Mouse (Mus musculus) CH12.LX (cell line): Measurements from ENCODE around the gene Vmo1. TPM values are rescaled to one million over a fixed set of nuclear protein-coding genes. Genes with fewer than 3 reads are reported as not detected.
A peak's percentile ranks its signal among the peaks of the same experiment; 100 is the strongest.

Source experiments
- DNase-seq: peaks from one replicate; pipeline ENCODE4 v3.0.0-alpha.2; 2013; ENCODE audit errors: extremely low read depth
- H3K27ac ChIP-seq: 2 replicates; pipeline ENCODE4 v1.5.1; 2012; ENCODE audit warnings: low read depth, mild to moderate bottlenecking, control low read depth, moderate library complexity; ENCODE audit not compliant: insufficient read depth
- H3K27me3 ChIP-seq: replicated peaks from 2 replicates; pipeline ENCODE3; 2012; ENCODE audit warnings: inconsistent platforms
- H3K36me3 ChIP-seq, 2 experiments: replicated peaks in 1 of 2; 2 replicates each; pipeline versions ENCODE3 to v1.6.1; 2012; ENCODE audit warnings: inconsistent platforms in 1 of 2, low read length in 1 of 2, mild to moderate bottlenecking in 1 of 2, mixed read lengths in 1 of 2, moderate library complexity in 1 of 2; ENCODE audit not compliant: control insufficient read depth in 1 of 2, insufficient read depth in 1 of 2
- H3K4me1 ChIP-seq, 2 experiments: 2 replicates each; pipeline ENCODE4 v1.6.1; 2012; ENCODE audit warnings: inconsistent platforms in 1 of 2, moderate library complexity in 1 of 2; ENCODE audit not compliant: insufficient read depth in 2 of 2, control insufficient read depth in 1 of 2
- H3K4me2 ChIP-seq: 2 replicates; pipeline ENCODE4 v1.6.1; 2012; ENCODE audit warnings: low read depth, mild to moderate bottlenecking, control low read depth; ENCODE audit not compliant: poor library complexity, insufficient read depth, severe bottlenecking
- H3K4me3 ChIP-seq, 3 experiments: fragments of 150-350 bp in 1 of 3; sonication (generic) in 1 of 3; replicated peaks in 1 of 3; 2 replicates each; pipeline versions ENCODE3 to v1.5.1; 2011 to 2012; ENCODE audit warnings: low read depth in 2 of 3, low read length in 2 of 3, mild to moderate bottlenecking in 2 of 3, moderate library complexity in 2 of 3, control low read depth in 1 of 3, improper control_type of control experiment in 1 of 3, inconsistent platforms in 1 of 3, mixed read lengths in 1 of 3; ENCODE audit not compliant: poor library complexity in 1 of 3
- H3K79me2 ChIP-seq: replicated peaks from 2 replicates; pipeline ENCODE4 v1.6.1; 2012; ENCODE audit warnings: mild to moderate bottlenecking, moderate library complexity; ENCODE audit not compliant: control insufficient read depth, poor library complexity, insufficient read depth, severe bottlenecking; ENCODE audit errors: extremely low read depth
- H3K9ac ChIP-seq: 2 replicates; pipeline ENCODE4 v1.6.1; 2012; ENCODE audit warnings: low read depth, mild to moderate bottlenecking, control low read depth, moderate library complexity; ENCODE audit not compliant: insufficient read depth
- H3K9me3 ChIP-seq: replicated peaks from 2 replicates; pipeline ENCODE3; 2012; ENCODE audit warnings: low read length, inconsistent platforms, mixed read lengths
- BHLHE40 ChIP-seq: IDR thresholded peaks from 2 replicates; pipeline ENCODE4 v1.6.1; 2011; ENCODE audit warnings: mild to moderate bottlenecking, low read depth, low read length, improper control_type of control experiment
- CHD1 ChIP-seq: IDR thresholded peaks from 2 replicates; pipeline ENCODE4 v1.6.1; 2012; ENCODE audit warnings: low read depth, low read length, improper control_type of control experiment, inconsistent platforms
- CHD2 ChIP-seq: IDR thresholded peaks from 2 replicates; pipeline ENCODE4 v1.6.1; 2011; ENCODE audit warnings: low read length, improper control_type of control experiment
- CTCF ChIP-seq, 2 experiments: IDR thresholded peaks in 1 of 2; conservative IDR thresholded peaks in 1 of 2; 2 replicates each; pipeline ENCODE4 v1.5.1; 2011 to 2012; ENCODE audit warnings: low read depth in 2 of 2, low read length in 2 of 2, improper control_type of control experiment in 1 of 2, inconsistent platforms in 1 of 2, mild to moderate bottlenecking in 1 of 2, moderate library complexity in 1 of 2
- E2F4 ChIP-seq: IDR thresholded peaks from 2 replicates; pipeline ENCODE4 v1.6.1; 2011; ENCODE audit warnings: low read depth, low read length, improper control_type of control experiment; ENCODE audit not compliant: insufficient replicate concordance
- ELF1 ChIP-seq: IDR thresholded peaks from 2 replicates; pipeline ENCODE4 v1.6.1; 2014; ENCODE audit warnings: low read depth, mild to moderate bottlenecking, inconsistent platforms, low read length, improper control_type of control experiment
- EP300 ChIP-seq: IDR thresholded peaks from 2 replicates; pipeline ENCODE4 v1.6.1; 2011; ENCODE audit warnings: low read length, improper control_type of control experiment
- ETS1 ChIP-seq: conservative IDR thresholded peaks from 2 replicates; pipeline ENCODE4 v1.6.1; 2012; ENCODE audit warnings: low read depth, mild to moderate bottlenecking, inconsistent platforms, low read length, improper control_type of control experiment, moderate library complexity
- GABPA ChIP-seq: IDR thresholded peaks from 2 replicates; pipeline ENCODE4 v1.6.1; 2012; ENCODE audit warnings: low read depth, low read length, improper control_type of control experiment, inconsistent platforms; ENCODE audit not compliant: insufficient replicate concordance
- HCFC1 ChIP-seq: IDR thresholded peaks from 2 replicates; pipeline ENCODE4 v1.6.1; 2012; ENCODE audit warnings: low read depth, mild to moderate bottlenecking, inconsistent platforms, low read length, improper control_type of control experiment
- IRF4 ChIP-seq: IDR thresholded peaks from 2 replicates; pipeline ENCODE4 v1.6.1; 2014; ENCODE audit warnings: low read depth, mild to moderate bottlenecking, inconsistent platforms, low read length, improper control_type of control experiment
- JUN ChIP-seq: IDR thresholded peaks from 2 replicates; pipeline ENCODE4 v1.6.1; 2011; ENCODE audit warnings: low read depth, mild to moderate bottlenecking, low read length, improper control_type of control experiment, moderate library complexity; ENCODE audit not compliant: insufficient read depth
- JUND ChIP-seq: conservative IDR thresholded peaks from 2 replicates; pipeline ENCODE4 v1.6.1; 2011; ENCODE audit warnings: low read depth, low read length, improper control_type of control experiment
- KAT2A ChIP-seq: IDR thresholded peaks from 2 replicates; pipeline ENCODE4 v1.6.1; 2012; ENCODE audit warnings: low read length, improper control_type of control experiment, inconsistent platforms; ENCODE audit not compliant: insufficient replicate concordance
- MAFK ChIP-seq: IDR thresholded peaks from 2 replicates; pipeline ENCODE4 v1.6.1; 2011; ENCODE audit warnings: low read length, improper control_type of control experiment; ENCODE audit not compliant: insufficient replicate concordance
- MAX ChIP-seq: IDR thresholded peaks from 2 replicates; pipeline ENCODE4 v1.6.1; 2011; ENCODE audit warnings: low read length, improper control_type of control experiment
- MAZ ChIP-seq: IDR thresholded peaks from 2 replicates; pipeline ENCODE4 v1.6.1; 2012; ENCODE audit warnings: low read depth, mild to moderate bottlenecking, inconsistent platforms, low read length, improper control_type of control experiment, moderate library complexity
- MEF2A ChIP-seq: IDR thresholded peaks from 2 replicates; pipeline ENCODE4 v1.6.1; 2014; ENCODE audit warnings: low read depth, mild to moderate bottlenecking, inconsistent platforms, low read length, improper control_type of control experiment, borderline replicate concordance
- MXI1 ChIP-seq: IDR thresholded peaks from 2 replicates; pipeline ENCODE4 v1.6.1; 2011; ENCODE audit warnings: mild to moderate bottlenecking, low read depth, low read length, improper control_type of control experiment
- MYC ChIP-seq: IDR thresholded peaks from 2 replicates; pipeline ENCODE4 v1.6.1; 2011; ENCODE audit warnings: low read depth, mild to moderate bottlenecking, improper control_type of control experiment, low read length
- NELFE ChIP-seq: IDR thresholded peaks from 2 replicates; pipeline ENCODE4 v1.6.1; 2011; ENCODE audit warnings: low read depth, low read length, improper control_type of control experiment
- NRF1 ChIP-seq: IDR thresholded peaks from 2 replicates; pipeline ENCODE4 v1.6.1; 2014; ENCODE audit warnings: low read depth, mild to moderate bottlenecking, inconsistent platforms, low read length, improper control_type of control experiment, moderate library complexity
- PAX5 ChIP-seq: IDR thresholded peaks from 2 replicates; pipeline ENCODE4 v1.6.1; 2012; ENCODE audit warnings: low read length, inconsistent platforms, mixed read lengths
- POLR2A ChIP-seq: IDR thresholded peaks from 2 replicates; pipeline ENCODE4 v1.6.1; 2011; ENCODE audit warnings: low read depth, mild to moderate bottlenecking, improper control_type of control experiment, low read length
- POLR2AphosphoS2 ChIP-seq: IDR thresholded peaks from 2 replicates; pipeline ENCODE4 v1.6.1; 2011; ENCODE audit warnings: low read depth, low read length, improper control_type of control experiment
- RAD21 ChIP-seq: IDR thresholded peaks from 2 replicates; pipeline ENCODE4 v1.6.1; 2011; ENCODE audit warnings: low read depth, mild to moderate bottlenecking, low read length, improper control_type of control experiment, moderate library complexity
- RCOR1 ChIP-seq: conservative IDR thresholded peaks from 2 replicates; pipeline ENCODE4 v1.6.1; 2012; ENCODE audit warnings: low read depth, mild to moderate bottlenecking, inconsistent platforms, low read length, improper control_type of control experiment
- SIN3A ChIP-seq: IDR thresholded peaks from 2 replicates; pipeline ENCODE4 v1.6.1; 2012; ENCODE audit warnings: low read length, improper control_type of control experiment, inconsistent platforms
- SMC3 ChIP-seq: IDR thresholded peaks from 2 replicates; pipeline ENCODE4 v1.6.1; 2011; ENCODE audit warnings: low read depth, low read length, improper control_type of control experiment
- TBP ChIP-seq: conservative IDR thresholded peaks from 2 replicates; pipeline ENCODE4 v1.6.1; 2011; ENCODE audit warnings: low read depth, low read length, improper control_type of control experiment
- TCF12 ChIP-seq: IDR thresholded peaks from 2 replicates; pipeline ENCODE4 v1.6.1; 2014; ENCODE audit warnings: low read depth, mild to moderate bottlenecking, inconsistent platforms, low read length, improper control_type of control experiment
- UBTF ChIP-seq: IDR thresholded peaks from 2 replicates; pipeline ENCODE4 v1.6.1; 2012; ENCODE audit warnings: low read depth, mild to moderate bottlenecking, inconsistent platforms, low read length, improper control_type of control experiment, moderate library complexity
- USF1 ChIP-seq: IDR thresholded peaks from 2 replicates; pipeline ENCODE4 v1.6.1; 2014; ENCODE audit warnings: low read depth, mild to moderate bottlenecking, inconsistent platforms, low read length, improper control_type of control experiment
- USF2 ChIP-seq: conservative IDR thresholded peaks from 2 replicates; pipeline ENCODE4 v1.6.1; 2011; ENCODE audit warnings: low read depth, low read length, improper control_type of control experiment
- ZC3H11A ChIP-seq: IDR thresholded peaks from 2 replicates; pipeline ENCODE4 v1.6.1; 2012; ENCODE audit warnings: low read depth, mild to moderate bottlenecking, inconsistent platforms, low read length, improper control_type of control experiment
- ZKSCAN1 ChIP-seq: IDR thresholded peaks from 2 replicates; pipeline ENCODE4 v1.6.1; 2012; ENCODE audit warnings: low read depth, inconsistent platforms, low read length, improper control_type of control experiment, borderline replicate concordance
- ZMIZ1 ChIP-seq: IDR thresholded peaks from 2 replicates; pipeline ENCODE4 v1.6.1; 2012; ENCODE audit warnings: low read depth, mild to moderate bottlenecking, inconsistent platforms, low read length, improper control_type of control experiment
- ZNF384 ChIP-seq: IDR thresholded peaks from 2 replicates; pipeline ENCODE4 v1.6.1; 2012; ENCODE audit warnings: low read depth, low read length, improper control_type of control experiment, inconsistent platforms
- dilution Hi-C: fragments of 300-500 bp; cut with MboI; formaldehyde crosslinking; loops from 2 replicates; pipeline ENCODE4 v1.14.3; 2020; ENCODE audit warnings: low sequenced_read_pairs; ENCODE audit not compliant: extremely low pct_unique_long_range_greater_than_20kb, extremely low pct_ligation_motif_present
- in situ Hi-C: fragments of 300-500 bp; cut with MboI; formaldehyde crosslinking; loops from 3 replicates; pipeline ENCODE4 v1.14.3; 2019; ENCODE audit warnings: low sequenced_read_pairs, low pct_ligation_motif_present, low pct_unique_long_range_greater_than_20kb, mixed read lengths
- polyA plus RNA-seq: library from polyadenylated mRNA; unstranded; fragments of >175 nt; gene quantifications from 2 replicates; pipeline ENCODE4 v1.2.1, GENCODE M21; 2012; ENCODE audit warnings: low read depth; ENCODE audit not compliant: insufficient read length
- total RNA-seq, 2 experiments: library from RNA; depleted of rRNA; stranded (reverse); fragments of 300-350 nt in 1 of 2; fragments of >200 nt in 1 of 2; gene quantifications; 2 replicates each; pipeline ENCODE4 v1.2.3; 2012 to 2014

Gene Vmo1
- total and polyA plus RNA-seq, 3 experiments, result 0.36 to 0.70 TPM; not detected in 1

DNA sequence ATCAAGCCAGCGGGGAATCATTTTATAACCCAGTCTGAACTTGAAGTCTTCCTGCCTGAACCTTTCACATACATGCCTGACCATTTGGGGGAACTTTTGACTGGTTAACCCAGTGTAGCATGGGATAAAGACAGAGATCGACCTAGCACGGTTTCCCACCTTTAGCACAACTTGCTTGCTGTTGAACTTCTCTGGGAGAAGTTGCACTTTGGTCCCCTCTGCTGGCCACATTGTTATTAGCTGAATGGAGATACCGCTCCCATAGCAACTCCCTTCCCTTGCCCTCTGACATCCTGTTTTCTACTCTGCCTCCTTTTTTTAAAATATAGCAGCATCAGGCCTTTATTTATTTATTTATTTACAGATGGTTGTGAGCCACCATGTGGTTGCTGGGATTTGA, 8.0 kb downstream of the Vmo1 start:
- H3K27ac ChIP-seq, result no peak overlapping the region
- in situ Hi-C loops (loop anchor here (5.0 to 10.0 kb wide), 2 partner anchors 94 to 182 kb away; partner anchors contain the start of genes Alox12e and Pelp1), dilution Hi-C loops (no loop called here)
- H3K4me3 ChIP-seq, result no peak overlapping the region
- no peak for TF ChIP-seq KAT2A
- TF ChIP-seq MYC, result peak; percentile 74; the same call in 1 of the 2 replicates
- TF ChIP-seq JUN, result no peak
- TF ChIP-seq NELFE, result peak; percentile 54; the same call in 1 of the 2 replicates
- TF ChIP-seq MAX, result peak; percentile 69
- no peak for TF ChIP-seq CHD1
- no peak for TF ChIP-seq ZKSCAN1
- TF ChIP-seq CTCF (conservative IDR thresholded peaks at IDR 0.05 in 1 of 2, IDR thresholded peaks at IDR 0.05 in 1 of 2; ENCODE audit: low read depth in 2 of 2, low read length in 2 of 2), result peak; percentile 41 to 98; a peak in 3 of 4 replicates
- TF ChIP-seq PAX5, result no peak
- peak; percentile 65; the same call in 1 of the 2 replicates for TF ChIP-seq SIN3A
- TF ChIP-seq TBP, result 0 out of 2 replicates have a peak, but pooled peaks have one; percentile 29
- no peak for TF ChIP-seq ETS1
- peak; percentile 80 for TF ChIP-seq ZNF384
- no peak for TF ChIP-seq RCOR1
- TF ChIP-seq ZC3H11A, result peak; percentile 76; the same call in 1 of the 2 replicates
- TF ChIP-seq CHD2, result no peak
- TF ChIP-seq POLR2A, result no peak
- no peak for TF ChIP-seq ZMIZ1
- peak; percentile 96 for TF ChIP-seq SMC3
- TF ChIP-seq NRF1, result 0 out of 2 replicates have a peak, but pooled peaks have one; percentile 22
- 0 out of 2 replicates have a peak, but pooled peaks have one; percentile 48 for TF ChIP-seq MAZ
- TF ChIP-seq MAFK, result 0 out of 2 replicates have a peak, but pooled peaks have one; percentile 30
- no peak for TF ChIP-seq USF2
- TF ChIP-seq MXI1, result peak; percentile 73; the same call in 1 of the 2 replicates
- TF ChIP-seq TCF12, result peak; percentile 31; the same call in 1 of the 2 replicates
- peak; percentile 72; the same call in 1 of the 2 replicates for TF ChIP-seq E2F4
- TF ChIP-seq POLR2AphosphoS2, result no peak
- TF ChIP-seq HCFC1, result peak; percentile 27; the same call in 1 of the 2 replicates
- no peak for TF ChIP-seq USF1
- TF ChIP-seq IRF4, result peak; percentile 62
- TF ChIP-seq UBTF, result no peak
- no peak for TF ChIP-seq GABPA
- TF ChIP-seq BHLHE40, result 0 out of 2 replicates have a peak, but pooled peaks have one; percentile 39
- peak; percentile 28; the same call in 1 of the 2 replicates for TF ChIP-seq JUND
- peak; percentile 45; the same call in 1 of the 2 replicates for TF ChIP-seq ELF1
- TF ChIP-seq RAD21, result peak; percentile 93
- TF ChIP-seq EP300, result 0 out of 2 replicates have a peak, but pooled peaks have one; percentile 9
- 0 out of 2 replicates have a peak, but pooled peaks have one; percentile 58 for TF ChIP-seq MEF2A
- no peak overlapping the region for H3K9ac ChIP-seq
- peak overlapping the region; percentile 54; the same call in 1 of the 2 replicates for H3K4me2 ChIP-seq
- peak; percentile 88 for DNase-seq
- no peaks in the 10 kb centered on the region for H3K9me3 ChIP-seq
- no peaks in the 10 kb centered on the region for H3K36me3 ChIP-seq
- no peaks in the 10 kb centered on the region for H3K79me2 ChIP-seq
- H3K27me3 ChIP-seq, result no peaks in the 10 kb centered on the region
- peaks cover 10 to 68% of the 10 kb centered on the region in 2 experiments for H3K4me1 ChIP-seq
